Mouse (Mus musculus): ENCODE measurements at regions not wholly inside any gene's neighbourhood (a gene's known extent, or its start where the extent isn't known, plus 50 kb on each side); places are given as distances from the start of the nearest gene placed in this dataset.

DNA sequence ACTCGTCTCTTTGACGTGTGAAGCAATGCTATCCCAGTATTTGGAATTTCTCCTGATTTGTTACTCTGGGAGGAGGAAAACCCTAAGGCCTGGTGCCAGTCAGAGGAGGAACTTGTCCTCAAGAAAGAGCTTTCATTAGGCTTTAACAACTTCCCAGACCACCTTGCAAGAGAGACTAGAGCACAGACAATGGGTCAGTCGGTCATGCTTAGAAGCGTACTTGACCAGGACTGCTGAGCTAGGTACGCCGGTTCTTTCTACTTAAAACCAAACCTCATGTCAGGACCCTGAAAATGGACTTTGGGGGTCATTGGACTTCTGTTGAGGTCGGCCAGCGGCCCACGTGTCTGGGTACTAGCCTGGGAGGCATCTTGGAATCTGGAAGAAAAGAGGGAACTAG, 110.8 kb upstream of the Cdc42ep3 start:
- H3K4me1 ChIP-seq, result no peaks in the 10 kb centered on the region
- no peaks in the 10 kb centered on the region for H3K9me3 ChIP-seq
- H3K36me3 ChIP-seq, result no peaks in the 10 kb centered on the region
- WGBS, result 92% methylated on average over 9 of the region's 9 CpGs
- no peak overlapping the region for H3K4me3 ChIP-seq
- H3K4me2 ChIP-seq (replicated peaks), result no peak overlapping the region
- no peak for ATAC-seq (ENCODE audit: low FRiP score, low read depth)
- no peak overlapping the region for H3K27ac ChIP-seq
- no peaks in the 10 kb centered on the region for H3K27me3 ChIP-seq (replicated peaks)
- H3K9ac ChIP-seq, result no peak overlapping the region

DNA sequence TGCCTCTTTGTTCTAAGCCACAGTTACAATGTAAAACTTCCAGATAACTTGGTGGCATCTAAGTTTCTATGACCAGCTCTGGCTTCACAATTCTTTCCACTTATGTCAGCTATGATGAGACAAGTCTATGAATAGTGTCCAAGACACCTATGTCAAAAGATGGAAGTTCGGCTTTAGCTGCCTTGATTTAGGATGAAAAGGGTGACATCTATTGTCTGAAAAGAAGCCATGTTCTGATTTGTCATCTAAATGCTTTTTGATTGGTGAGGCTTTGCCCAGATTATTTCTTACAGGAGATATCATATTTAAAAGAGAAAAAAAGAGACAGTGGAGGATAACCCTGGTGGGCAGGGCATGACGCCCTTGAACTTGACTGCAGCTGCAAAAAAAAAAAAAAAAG, 116.7 kb upstream of the Cdc42ep3 start:
- no peaks in the 10 kb centered on the region for H3K9me3 ChIP-seq
- no peak overlapping the region for H3K9ac ChIP-seq
- no peaks in the 10 kb centered on the region for H3K36me3 ChIP-seq
- H3K4me1 ChIP-seq, result no peaks in the 10 kb centered on the region
- no peak overlapping the region for H3K4me3 ChIP-seq
- no peak for ATAC-seq (ENCODE audit: low FRiP score, low read depth)
- H3K27ac ChIP-seq, result no peak overlapping the region
- WGBS, result 89% methylated on average over 2 of the region's 2 CpGs
- no peaks in the 10 kb centered on the region for H3K27me3 ChIP-seq (replicated peaks)
- no peak overlapping the region for H3K4me2 ChIP-seq (replicated peaks)

DNA sequence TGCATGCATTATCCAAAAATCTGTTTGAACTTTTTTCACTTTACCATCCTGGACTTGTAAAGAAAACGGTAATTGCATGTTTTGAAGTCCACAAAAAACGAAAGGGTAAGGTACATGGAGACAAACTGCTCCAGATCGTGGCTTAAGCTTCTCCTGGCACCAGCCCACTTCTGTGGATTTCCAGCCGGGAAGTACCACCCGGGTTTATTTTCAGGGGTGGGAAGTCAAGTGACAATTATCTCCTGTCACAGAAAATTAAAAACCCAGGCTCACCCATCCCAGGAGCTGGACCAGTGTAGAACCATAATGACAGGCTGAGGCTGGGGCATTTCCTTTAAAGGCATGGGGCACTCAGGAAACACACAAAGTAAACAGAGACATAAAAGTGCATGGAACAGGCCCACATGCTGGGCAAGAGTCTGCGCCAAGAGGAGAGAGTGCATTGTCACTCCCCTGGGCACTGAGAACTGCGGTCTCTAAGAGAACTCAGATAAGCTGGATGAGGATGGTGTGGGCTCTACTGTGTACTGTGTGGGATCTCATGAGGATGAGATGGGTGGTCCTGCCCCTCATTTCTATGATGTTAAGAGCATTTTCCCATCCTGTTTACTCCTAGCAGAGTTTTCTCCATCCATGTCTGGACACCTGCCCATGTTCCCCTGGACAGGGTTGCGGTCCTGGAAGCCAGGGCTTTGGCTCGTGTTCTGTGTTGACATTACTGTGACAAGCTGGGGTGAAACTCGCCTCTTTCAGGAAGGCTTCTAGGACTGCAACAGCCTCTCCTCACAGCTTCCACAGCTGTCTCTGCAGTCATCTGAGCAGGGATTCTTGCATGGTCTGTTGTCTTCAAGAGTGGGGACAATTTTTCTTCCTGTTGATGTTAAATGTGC, 117.5 kb upstream of the Cdc42ep3 start:
- H3K9ac ChIP-seq, result no peak overlapping the region
- H3K27me3 ChIP-seq (replicated peaks), result no peaks in the 10 kb centered on the region
- no peaks in the 10 kb centered on the region for H3K4me1 ChIP-seq
- no peak overlapping the region for H3K27ac ChIP-seq
- WGBS, result 64% methylated on average over 10 of the region's 10 CpGs
- H3K9me3 ChIP-seq, result no peaks in the 10 kb centered on the region
- H3K4me3 ChIP-seq, result no peak overlapping the region
- no peaks in the 10 kb centered on the region for H3K36me3 ChIP-seq
- no peak for ATAC-seq (ENCODE audit: low FRiP score, low read depth)
- no peak overlapping the region for H3K4me2 ChIP-seq (replicated peaks)

DNA sequence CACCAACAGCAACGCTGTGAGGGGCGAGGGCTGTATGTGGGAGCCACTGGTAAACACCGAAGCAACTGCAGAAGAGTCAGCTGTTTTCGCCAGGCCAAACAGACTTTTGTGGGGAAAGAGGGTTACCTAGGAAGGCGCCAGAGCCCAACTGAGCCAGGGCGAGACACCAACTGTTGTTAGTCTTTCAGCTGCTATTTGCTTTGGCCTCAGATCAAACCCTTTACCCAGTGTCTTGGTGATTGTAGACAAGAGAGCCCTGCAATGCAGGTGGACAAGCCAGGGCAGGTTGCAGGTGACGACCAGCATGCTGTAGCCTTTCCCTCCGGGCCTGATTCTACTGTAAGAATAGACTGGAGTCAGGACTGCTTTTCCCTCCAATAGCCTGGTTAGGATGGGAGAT, 121.8 kb upstream of the Cdc42ep3 start:
- WGBS, result 84% methylated on average over 8 of the region's 8 CpGs

DNA sequence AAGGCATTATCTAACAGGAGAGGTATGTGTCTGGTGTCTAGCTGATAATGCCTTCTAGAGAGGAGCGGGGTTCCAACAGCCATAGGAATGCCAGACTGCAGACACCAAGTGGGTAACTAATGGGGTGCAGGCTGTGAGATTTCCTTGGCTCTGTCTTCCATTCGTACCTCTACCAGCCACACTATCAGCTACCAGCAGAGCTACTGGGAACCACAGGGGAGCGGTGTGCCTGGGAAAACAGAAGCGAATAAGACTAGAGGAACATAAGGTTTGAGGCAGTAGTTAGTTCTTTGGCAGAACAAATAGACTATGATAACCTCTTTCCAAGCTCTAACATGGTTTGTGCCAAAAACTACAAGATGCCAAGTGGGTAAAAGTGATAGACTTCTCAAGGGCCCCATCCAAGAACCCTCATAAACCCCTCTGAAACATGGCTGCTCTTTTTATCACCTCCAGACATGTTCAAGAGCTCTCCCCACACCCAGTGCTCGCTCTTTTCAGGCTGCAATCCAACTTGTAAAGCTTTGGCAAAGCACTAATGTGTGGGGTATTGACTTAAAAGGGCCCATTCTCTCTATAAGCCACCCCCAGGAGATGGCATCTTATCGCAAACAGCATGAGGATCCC, 126.3 kb upstream of the Cdc42ep3 start:
- no peak overlapping the region for H3K4me2 ChIP-seq (replicated peaks)
- H3K9me3 ChIP-seq, result no peaks in the 10 kb centered on the region
- no peak overlapping the region for H3K9ac ChIP-seq
- H3K27ac ChIP-seq, result no peak overlapping the region
- H3K27me3 ChIP-seq (replicated peaks), result no peaks in the 10 kb centered on the region
- WGBS, result 86% methylated on average over 6 of the region's 6 CpGs
- no peak for ATAC-seq (ENCODE audit: low FRiP score, low read depth)
- no peak overlapping the region for H3K4me3 ChIP-seq
- no peaks in the 10 kb centered on the region for H3K4me1 ChIP-seq
- no peaks in the 10 kb centered on the region for H3K36me3 ChIP-seq

More for the DNA sequence above, 121.8 kb upstream of the Cdc42ep3 start:
- H3K4me3 ChIP-seq, result no peak overlapping the region
- H3K36me3 ChIP-seq, result no peaks in the 10 kb centered on the region
- no peak overlapping the region for H3K27ac ChIP-seq
- H3K27me3 ChIP-seq (replicated peaks), result no peaks in the 10 kb centered on the region
- H3K9ac ChIP-seq, result no peak overlapping the region
- no peak overlapping the region for H3K4me2 ChIP-seq (replicated peaks)
- no peaks in the 10 kb centered on the region for H3K9me3 ChIP-seq
- H3K4me1 ChIP-seq, result no peaks in the 10 kb centered on the region
- ATAC-seq (ENCODE audit: low FRiP score, low read depth), result no peak

GRCm38 (mm10) chr17:79481936-79482335, 127.0 kb upstream of the Cdc42ep3 start:
- Histone ChIP-seq H3K27ac (no peak overlapping the region), H3K4me3 (no peak overlapping the region), H3K27me3 (replicated peaks) (no peaks in the 10 kb centered on the region), H3K4me2 (replicated peaks) (no peak overlapping the region), H3K4me1 (no peaks in the 10 kb centered on the region), H3K36me3 (no peaks in the 10 kb centered on the region), H3K9ac (no peak overlapping the region), H3K9me3 (no peaks in the 10 kb centered on the region)
- no peak for ATAC-seq (ENCODE audit: low FRiP score, low read depth)
- 79% methylated on average over 4 of the region's 4 CpGs for WGBS

DNA sequence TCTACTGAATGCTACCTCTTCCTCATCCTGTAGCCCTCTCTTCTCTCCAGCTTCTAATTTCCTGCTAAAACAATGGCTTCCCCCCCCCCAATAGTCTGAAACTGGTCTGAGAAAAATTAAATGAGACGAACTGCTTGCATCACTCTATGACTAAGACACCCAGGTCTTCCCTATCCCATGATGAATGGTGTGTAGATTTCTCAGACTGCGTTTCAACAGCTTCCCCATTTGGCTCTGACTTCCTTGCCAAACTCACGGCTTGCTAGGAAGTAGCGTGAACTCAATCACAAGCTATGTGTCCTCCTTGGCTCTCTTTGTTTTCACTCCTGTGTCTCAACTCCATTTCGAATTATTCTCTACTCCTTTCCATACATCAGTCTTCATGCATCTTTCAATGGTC, 126.4 kb upstream of the Rmdn2 start:
- H3K4me3 ChIP-seq, result no peak overlapping the region
- no peak overlapping the region for H3K9ac ChIP-seq
- no peak overlapping the region for H3K27ac ChIP-seq
- H3K4me2 ChIP-seq (replicated peaks), result no peak overlapping the region
- WGBS, result 85% methylated on average over 5 of the region's 5 CpGs
- no peaks in the 10 kb centered on the region for H3K9me3 ChIP-seq
- H3K36me3 ChIP-seq, result no peaks in the 10 kb centered on the region
- H3K4me1 ChIP-seq, result no peaks in the 10 kb centered on the region
- no peaks in the 10 kb centered on the region for H3K27me3 ChIP-seq (replicated peaks)
- no peak for ATAC-seq (ENCODE audit: low FRiP score, low read depth)

DNA sequence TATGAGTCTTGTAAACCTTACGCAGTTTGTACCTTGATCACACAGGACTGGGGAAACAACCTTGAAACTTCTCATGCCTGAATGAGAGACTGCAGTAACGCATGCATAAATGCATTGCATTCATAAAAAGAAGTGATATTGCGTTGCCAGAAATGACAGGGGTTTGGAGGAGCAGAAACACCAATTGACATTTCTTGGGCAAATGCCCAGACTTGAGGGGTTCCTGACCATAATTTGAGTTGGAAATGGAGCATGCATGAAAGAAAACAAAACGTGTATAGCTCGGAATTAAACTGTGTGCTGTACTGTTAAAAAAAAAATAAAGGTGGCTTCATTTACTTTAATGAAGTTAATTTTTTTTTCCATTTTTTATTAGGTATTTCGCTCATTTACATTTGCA, 122.4 kb upstream of the Rmdn2 start:
- no peaks in the 10 kb centered on the region for H3K36me3 ChIP-seq
- no peaks in the 10 kb centered on the region for H3K27me3 ChIP-seq (replicated peaks)
- WGBS, result 85% methylated on average over 6 of the region's 6 CpGs
- H3K9ac ChIP-seq, result no peak overlapping the region
- no peaks in the 10 kb centered on the region for H3K4me1 ChIP-seq
- H3K9me3 ChIP-seq, result no peaks in the 10 kb centered on the region
- ATAC-seq (ENCODE audit: low FRiP score, low read depth), result no peak
- H3K4me2 ChIP-seq (replicated peaks), result no peak overlapping the region
- H3K4me3 ChIP-seq, result no peak overlapping the region
- no peak overlapping the region for H3K27ac ChIP-seq

GRCm38 (mm10) chr17:79497629-79498028, 114.0 kb upstream of the Rmdn2 start:
- Histone ChIP-seq H3K27ac (no peak overlapping the region), H3K27me3 (replicated peaks) (no peaks in the 10 kb centered on the region), H3K36me3 (no peaks in the 10 kb centered on the region), H3K4me3 (no peak overlapping the region), H3K4me2 (replicated peaks) (no peak overlapping the region), H3K9ac (no peak overlapping the region), H3K9me3 (peaks cover 3% of the 10 kb centered on the region; the same call in 1 of the 2 replicates), H3K4me1 (no peaks in the 10 kb centered on the region)
- WGBS, result 83% methylated on average over 4 of the region's 4 CpGs
- no peak for ATAC-seq (ENCODE audit: low FRiP score, low read depth)

GRCm38 (mm10) chr17:79498321-79498720, 113.3 kb upstream of the Rmdn2 start:
- Histone ChIP-seq H3K9ac (no peak overlapping the region), H3K4me1 (no peaks in the 10 kb centered on the region), H3K4me3 (no peak overlapping the region), H3K9me3 (peaks cover 3% of the 10 kb centered on the region; the same call in 1 of the 2 replicates), H3K27me3 (replicated peaks) (no peaks in the 10 kb centered on the region), H3K27ac (no peak overlapping the region), H3K4me2 (replicated peaks) (no peak overlapping the region), H3K36me3 (no peaks in the 10 kb centered on the region)
- WGBS, result 90% methylated on average over 9 of the region's 9 CpGs
- ATAC-seq (ENCODE audit: low FRiP score, low read depth), result no peak

DNA sequence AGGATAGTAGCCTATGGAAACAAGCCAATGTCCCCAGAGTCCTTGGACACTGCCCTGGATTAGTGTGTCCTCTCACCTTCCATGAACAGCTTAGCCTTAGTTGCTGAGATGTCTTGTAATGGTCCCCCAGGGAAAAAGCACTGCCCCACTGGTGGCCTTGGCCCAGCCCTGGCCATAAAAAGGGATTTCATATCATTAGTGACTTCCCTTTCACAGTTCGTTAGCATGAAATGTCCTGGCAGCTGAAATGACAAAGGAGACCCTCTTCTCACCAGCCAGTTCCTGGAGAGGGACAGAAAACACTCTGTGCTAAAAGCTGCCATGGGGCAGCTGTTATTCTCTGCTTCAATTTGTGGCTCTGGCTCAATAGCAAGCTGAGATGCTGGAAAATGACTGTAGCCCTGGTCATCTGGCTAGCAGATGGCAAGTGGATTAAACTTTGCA, 110.6 kb upstream of the Rmdn2 start:
- no peak for ATAC-seq (ENCODE audit: low FRiP score, low read depth)
- Histone ChIP-seq H3K4me3 (no peak overlapping the region), H3K27me3 (replicated peaks) (no peaks in the 10 kb centered on the region), H3K4me1 (no peaks in the 10 kb centered on the region), H3K9me3 (peaks cover 3% of the 10 kb centered on the region; the same call in 1 of the 2 replicates), H3K4me2 (replicated peaks) (no peak overlapping the region), H3K27ac (no peak overlapping the region), H3K9ac (no peak overlapping the region), H3K36me3 (no peaks in the 10 kb centered on the region)
- 24% methylated on average over 1 of the region's 1 CpGs for WGBS

- 86% methylated on average over 2 of the region's 2 CpGs for WGBS
Observed at GRCm38 (mm10) chr17:79501926-79502325, 109.7 kb upstream of the Rmdn2 start.

More at GRCm38 (mm10) chr17:79501926-79502325, 109.7 kb upstream of the Rmdn2 start:
- no peak for ATAC-seq (ENCODE audit: low FRiP score, low read depth)
- Histone ChIP-seq H3K4me1 (no peaks in the 10 kb centered on the region), H3K27me3 (replicated peaks) (no peaks in the 10 kb centered on the region), H3K27ac (no peak overlapping the region), H3K9me3 (peaks cover 3% of the 10 kb centered on the region; the same call in 1 of the 2 replicates), H3K9ac (no peak overlapping the region), H3K4me3 (no peak overlapping the region), H3K4me2 (replicated peaks) (no peak overlapping the region), H3K36me3 (no peaks in the 10 kb centered on the region)
